Mouse (Mus musculus) ES-Bruce4 (cell line): ENCODE data around the gene Slc25a22. TPM values are rescaled to one million over a fixed set of nuclear protein-coding genes. Genes with fewer than 3 reads are reported as not detected.
A peak's percentile ranks its signal among the peaks of the same experiment; 100 is the strongest.

Experiments used
- H3K27ac ChIP-seq: 2 replicates; pipeline ENCODE4 v1.5.1; 2012; ENCODE audit warnings: low read length, inconsistent platforms; ENCODE audit not compliant: insufficient read depth
- H3K27me3 ChIP-seq: 2 replicates; pipeline ENCODE4 v1.6.1; 2012; ENCODE audit warnings: mild to moderate bottlenecking, low read length, inconsistent platforms; ENCODE audit not compliant: control insufficient read depth, poor library complexity, insufficient read depth, severe bottlenecking
- H3K36me3 ChIP-seq: 2 replicates; pipeline ENCODE4 v1.6.1; 2012; ENCODE audit warnings: inconsistent platforms, mild to moderate bottlenecking, low read length, moderate library complexity; ENCODE audit not compliant: control insufficient read depth, poor library complexity, insufficient read depth, severe bottlenecking
- H3K4me1 ChIP-seq: one replicate; pipeline ENCODE4 v1.8.1; 2011; ENCODE audit warnings: low read length; ENCODE audit not compliant: control insufficient read depth, insufficient read depth
- H3K4me3 ChIP-seq: 2 replicates; pipeline ENCODE4 v1.5.1; 2011; ENCODE audit warnings: low read depth, mild to moderate bottlenecking, low read length
- H3K9ac ChIP-seq: 2 replicates; pipeline ENCODE4 v1.6.1; 2012; ENCODE audit warnings: low read depth, mild to moderate bottlenecking, inconsistent platforms; ENCODE audit not compliant: poor library complexity, severe bottlenecking
- H3K9me3 ChIP-seq: replicated peaks from 2 replicates; pipeline ENCODE4 v1.6.1; 2012; ENCODE audit warnings: mild to moderate bottlenecking, low read length, inconsistent platforms; ENCODE audit not compliant: control insufficient read depth, poor library complexity, insufficient read depth, severe bottlenecking
- CTCF ChIP-seq: IDR thresholded peaks from one replicate; pipeline ENCODE4 v1.8.1; 2011; ENCODE audit warnings: low read depth, low read length
- EP300 ChIP-seq: IDR thresholded peaks from 2 replicates; pipeline ENCODE4 v1.6.1; 2011; ENCODE audit warnings: low read depth, low read length; ENCODE audit not compliant: insufficient read depth
- POLR2A ChIP-seq: IDR thresholded peaks from one replicate; pipeline ENCODE4 v1.8.1; 2011; ENCODE audit warnings: low read length; ENCODE audit not compliant: insufficient read depth
- polyA plus RNA-seq: library from polyadenylated mRNA; stranded (reverse); fragments of >200 nt; gene quantifications from 2 replicates; pipeline ENCODE4 v1.2.4, GENCODE M21; 2011; ENCODE audit warnings: low read depth; ENCODE audit not compliant: missing spikeins, insufficient read depth, insufficient read length

The Slc25a22 gene
- polyA plus RNA-seq, 1 experiment, result 16.3 TPM

GRCm38 (mm10) chr7:141462333-141462821 is 24.7 kb upstream of the Slc25a22 start:
- Histone ChIP-seq H3K4me3 (peak overlapping the region; percentile 56), H3K36me3 (no peaks in the 10 kb centered on the region), H3K27me3 (no peaks in the 10 kb centered on the region), H3K4me1 (peaks cover 5% of the 10 kb centered on the region), H3K9me3 (no peaks in the 10 kb centered on the region), H3K9ac (peak overlapping the region; percentile 53), H3K27ac (no peak overlapping the region)
- TF ChIP-seq CTCF, result no peak
- TF ChIP-seq EP300, result no peak
- no peak for TF ChIP-seq POLR2A

GRCm38 (mm10) chr7:141461521-141462332 is 24.0 kb upstream of the Slc25a22 start:
- TF ChIP-seq CTCF, result no peak
- no peak for TF ChIP-seq POLR2A
- no peak for TF ChIP-seq EP300
- H3K9ac ChIP-seq, result peak overlapping the region; percentile 53
- no peak overlapping the region for H3K27ac ChIP-seq
- H3K9me3 ChIP-seq, result no peaks in the 10 kb centered on the region
- H3K27me3 ChIP-seq, result no peaks in the 10 kb centered on the region
- no peaks in the 10 kb centered on the region for H3K36me3 ChIP-seq
- peaks cover 5% of the 10 kb centered on the region for H3K4me1 ChIP-seq
- H3K4me3 ChIP-seq, result peak overlapping the region; percentile 56

GRCm38 (mm10) chr7:141460391-141461113 is 22.9 kb upstream of the Slc25a22 start, which contains the start of gene Cracr2b:
Gene Cracr2b, plus strand, starts transcription at chr7:141461094.
- no peaks in the 10 kb centered on the region for H3K9me3 ChIP-seq
- H3K4me1 ChIP-seq, result peaks cover 2% of the 10 kb centered on the region
- no peaks in the 10 kb centered on the region for H3K36me3 ChIP-seq
- H3K9ac ChIP-seq, result peak within 1 kb of the TSS; percentile 53
- no peak for TF ChIP-seq POLR2A
- TF ChIP-seq EP300, result no peak
- no peak for TF ChIP-seq CTCF
- H3K4me3 ChIP-seq, result peak within 1 kb of the TSS; percentile 56
- no peaks in the 10 kb centered on the region for H3K27me3 ChIP-seq
- no peak within 1 kb of the TSS for H3K27ac ChIP-seq

GRCm38 (mm10) chr7:141460001-141460390 is 22.3 kb upstream of the Slc25a22 start:
- no peaks in the 10 kb centered on the region for H3K27me3 ChIP-seq
- no peaks in the 10 kb centered on the region for H3K36me3 ChIP-seq
- no peak for TF ChIP-seq POLR2A
- no peak for TF ChIP-seq EP300
- TF ChIP-seq CTCF, result no peak
- no peak overlapping the region for H3K4me3 ChIP-seq
- H3K9ac ChIP-seq, result no peak overlapping the region
- no peaks in the 10 kb centered on the region for H3K9me3 ChIP-seq
- no peaks in the 10 kb centered on the region for H3K4me1 ChIP-seq
- no peak overlapping the region for H3K27ac ChIP-seq

GRCm38 (mm10) chr7:141459301-141459711 is 21.6 kb upstream of the Slc25a22 start:
- H3K4me1 ChIP-seq, result no peaks in the 10 kb centered on the region
- no peak overlapping the region for H3K27ac ChIP-seq
- H3K9ac ChIP-seq, result no peak overlapping the region
- TF ChIP-seq POLR2A (no peak), EP300 (no peak), CTCF (no peak)
- peak overlapping the region; percentile 9 for H3K4me3 ChIP-seq
- no peaks in the 10 kb centered on the region for H3K36me3 ChIP-seq
- H3K27me3 ChIP-seq, result no peaks in the 10 kb centered on the region
- H3K9me3 ChIP-seq, result no peaks in the 10 kb centered on the region

GRCm38 (mm10) chr7:141458661-141459060 is 21.0 kb upstream of the Slc25a22 start:
- Histone ChIP-seq H3K4me1 (no peaks in the 10 kb centered on the region), H3K9ac (no peak overlapping the region), H3K27ac (no peak overlapping the region), H3K27me3 (no peaks in the 10 kb centered on the region), H3K9me3 (no peaks in the 10 kb centered on the region), H3K4me3 (no peak overlapping the region), H3K36me3 (no peaks in the 10 kb centered on the region)
- no peak for TF ChIP-seq POLR2A
- TF ChIP-seq CTCF, result no peak
- TF ChIP-seq EP300, result no peak
